Mouse (Mus musculus): Measurements from ENCODE around the gene Rbm10. TPM values are rescaled to one million over a fixed set of nuclear protein-coding genes. Genes with fewer than 3 reads are reported as not detected.

The Rbm10 gene
- polyA plus RNA-seq, 1 experiment: 45.2 TPM

DNA sequence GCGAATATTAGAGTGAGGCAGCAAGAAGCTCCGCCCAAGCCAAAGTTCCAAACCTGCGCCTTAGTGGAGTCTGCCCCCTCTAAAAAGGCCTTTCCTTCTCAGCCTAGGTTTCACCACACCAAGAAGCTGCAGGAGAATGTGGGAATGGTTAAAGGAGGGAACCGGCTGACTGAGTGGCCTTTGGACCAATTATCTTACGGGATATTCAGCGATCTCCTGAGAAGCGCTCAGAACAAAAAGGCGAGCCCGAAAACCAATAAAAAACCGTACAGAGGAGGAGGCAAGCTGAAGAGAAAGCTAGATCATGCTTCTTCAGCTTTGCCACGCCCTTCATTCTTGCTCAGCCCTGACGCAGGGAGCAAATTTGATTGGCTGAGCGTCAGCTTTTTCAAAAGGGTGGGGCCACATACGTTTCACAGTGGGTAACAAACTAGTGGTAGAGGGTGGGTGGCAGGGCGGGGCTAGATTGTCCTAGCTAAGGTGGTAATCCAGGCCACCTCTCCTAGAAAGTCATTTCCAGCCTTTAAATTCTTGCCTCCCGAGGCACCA is 70.3 kb downstream of the Rbm10 start, which contains the start of gene Cdk16:
Cdk16 (plus strand) TSS at position 436 of the 549 bp plus-strand sequence.
- WGBS: 13% methylated on average over 16 of the region's 16 CpGs
- peak within 1 kb of the TSS; percentile 90 for H3K4me3 ChIP-seq (replicated peaks; ENCODE audit: control insufficient read depth, low read depth, low read length)
- no peaks in the 10 kb centered on the region for H3K4me1 ChIP-seq (ENCODE audit: control insufficient read depth, insufficient read depth, low read length)
- TF ChIP-seq CTCF (IDR thresholded peaks at IDR 0.05; ENCODE audit: control insufficient read depth, insufficient read depth, low read length): no peak
- TF ChIP-seq POLR2A (IDR thresholded peaks at IDR 0.05; ENCODE audit: borderline replicate concordance, control insufficient read depth, low read depth, low read length): no peak
- H3K27ac ChIP-seq (ENCODE audit: control insufficient read depth, insufficient read depth, low read depth, low read length, poor library complexity): peak within 1 kb of the TSS; percentile 96

DNA sequence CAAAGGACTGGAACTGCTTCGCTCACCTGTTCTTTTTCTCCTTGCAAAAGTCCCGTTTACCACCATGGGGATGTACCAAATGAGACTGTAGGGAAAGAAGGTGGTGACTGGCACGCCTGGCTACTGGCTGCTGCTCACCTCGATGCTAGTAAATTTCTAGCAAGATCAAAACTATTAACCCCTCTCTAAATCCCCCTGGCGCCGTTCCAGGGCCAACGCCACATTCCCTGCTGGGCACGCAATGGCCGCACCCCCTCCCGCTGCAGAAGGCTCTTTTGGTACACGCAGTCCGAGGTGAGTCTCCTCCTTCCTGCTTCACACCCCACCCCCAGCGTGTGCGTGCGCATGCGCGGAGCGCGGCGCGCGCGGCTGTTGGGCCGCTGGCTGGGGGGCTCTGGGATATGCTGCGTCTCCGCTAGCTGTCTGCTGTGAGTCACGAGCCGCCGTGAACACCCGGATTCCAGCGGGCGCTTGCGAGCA is 70.8 kb downstream of the Rbm10 start:
- Histone ChIP-seq H3K4me3 (replicated peaks; ENCODE audit: control insufficient read depth, low read depth, low read length) (peak overlapping the region; percentile 90), H3K4me1 (ENCODE audit: control insufficient read depth, insufficient read depth, low read length) (no peaks in the 10 kb centered on the region), H3K27ac (ENCODE audit: control insufficient read depth, insufficient read depth, low read depth, low read length, poor library complexity) (peak overlapping the region; percentile 96)
- no peak for TF ChIP-seq CTCF (IDR thresholded peaks at IDR 0.05; ENCODE audit: control insufficient read depth, insufficient read depth, low read length)
- peak; percentile 54; the same call in 1 of the 2 replicates for TF ChIP-seq POLR2A (IDR thresholded peaks at IDR 0.05; ENCODE audit: borderline replicate concordance, control insufficient read depth, low read depth, low read length)
- 7% methylated on average over 32 of the region's 33 CpGs for WGBS

DNA sequence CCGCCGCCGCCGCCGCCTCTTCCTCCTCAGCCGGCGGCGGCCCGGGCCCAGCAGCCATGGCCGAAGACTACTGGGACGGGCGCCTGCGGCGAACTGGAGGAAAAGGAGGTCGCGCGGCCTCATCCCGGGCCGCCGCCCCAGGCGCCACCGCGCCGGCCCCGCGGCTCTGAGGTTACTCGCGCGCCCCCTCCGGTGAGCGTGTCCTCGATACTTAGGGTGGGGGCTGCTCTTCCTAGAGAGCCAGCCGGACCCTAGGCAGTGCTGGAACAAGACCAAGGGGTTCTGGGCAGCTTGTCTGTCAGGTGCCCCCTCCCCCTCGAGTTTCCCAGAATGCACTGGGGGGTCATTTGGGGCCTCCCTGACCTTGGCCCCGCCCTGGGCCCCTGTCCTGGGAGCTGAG is 71.3 kb downstream of the Rbm10 start:
- H3K27ac ChIP-seq (ENCODE audit: control insufficient read depth, insufficient read depth, low read depth, low read length, poor library complexity): peak overlapping the region; percentile 96
- peak overlapping the region; percentile 90 for H3K4me3 ChIP-seq (replicated peaks; ENCODE audit: control insufficient read depth, low read depth, low read length)
- H3K4me1 ChIP-seq (ENCODE audit: control insufficient read depth, insufficient read depth, low read length): no peaks in the 10 kb centered on the region
- whole genome bisulfite sequencing: 13% methylated on average over 34 of the region's 35 CpGs
- TF ChIP-seq POLR2A (IDR thresholded peaks at IDR 0.05; ENCODE audit: borderline replicate concordance, control insufficient read depth, low read depth, low read length) (no peak), CTCF (IDR thresholded peaks at IDR 0.05; ENCODE audit: control insufficient read depth, insufficient read depth, low read length) (no peak)

DNA sequence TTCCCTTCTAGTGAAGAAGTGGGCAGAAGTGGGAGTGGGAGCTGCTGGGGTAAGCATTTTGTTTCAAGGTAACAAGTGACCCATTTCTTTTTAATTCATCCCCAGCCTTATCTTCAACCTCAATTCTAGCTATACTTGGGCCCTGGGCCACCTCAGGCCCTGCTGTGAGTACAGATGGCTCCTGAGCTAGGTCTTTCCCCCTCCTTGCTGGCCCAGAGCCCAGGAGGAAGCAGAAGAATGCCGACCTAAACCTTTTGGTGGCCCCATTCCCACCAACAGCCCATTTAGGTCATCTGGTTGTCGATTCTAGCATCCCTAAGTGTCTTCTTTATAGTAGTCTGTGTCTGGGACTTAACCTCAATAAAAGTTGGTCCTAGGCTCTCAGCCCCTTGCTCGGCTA is 74.3 kb downstream of the Rbm10 start:
- TF ChIP-seq POLR2A (IDR thresholded peaks at IDR 0.05; ENCODE audit: borderline replicate concordance, control insufficient read depth, low read depth, low read length) (no peak), CTCF (IDR thresholded peaks at IDR 0.05; ENCODE audit: control insufficient read depth, insufficient read depth, low read length) (no peak)
- WGBS: 39% methylated on average over 3 of the region's 3 CpGs
- no peak overlapping the region for H3K4me3 ChIP-seq (replicated peaks; ENCODE audit: control insufficient read depth, low read depth, low read length)
- no peak overlapping the region for H3K27ac ChIP-seq (ENCODE audit: control insufficient read depth, insufficient read depth, low read depth, low read length, poor library complexity)
- no peaks in the 10 kb centered on the region for H3K4me1 ChIP-seq (ENCODE audit: control insufficient read depth, insufficient read depth, low read length)

DNA sequence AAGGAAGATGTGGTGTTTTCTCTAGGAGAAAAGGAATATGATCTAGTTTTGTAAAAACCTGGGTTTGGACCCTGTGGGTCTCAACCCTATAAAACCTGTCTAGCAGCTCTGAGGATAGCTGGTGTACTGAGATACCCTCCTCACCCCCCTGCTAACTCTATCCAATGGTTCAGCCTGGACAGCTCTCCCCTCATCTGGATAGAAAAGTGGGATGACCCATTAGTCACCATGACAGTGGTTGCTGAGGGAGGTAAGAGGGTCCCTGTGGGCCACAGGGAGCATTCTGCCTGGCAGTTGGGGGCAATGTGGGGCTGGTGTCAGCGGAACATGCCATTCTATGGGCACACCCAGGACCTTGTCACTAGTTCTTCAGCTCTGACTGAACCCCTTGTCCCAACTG is 75.3 kb downstream of the Rbm10 start:
- H3K27ac ChIP-seq (ENCODE audit: control insufficient read depth, insufficient read depth, low read depth, low read length, poor library complexity): no peak overlapping the region
- no peak overlapping the region for H3K4me3 ChIP-seq (replicated peaks; ENCODE audit: control insufficient read depth, low read depth, low read length)
- H3K4me1 ChIP-seq (ENCODE audit: control insufficient read depth, insufficient read depth, low read length): no peaks in the 10 kb centered on the region
- WGBS: 92% methylated on average over 1 of the region's 1 CpGs
- TF ChIP-seq POLR2A (IDR thresholded peaks at IDR 0.05; ENCODE audit: borderline replicate concordance, control insufficient read depth, low read depth, low read length): no peak
- no peak for TF ChIP-seq CTCF (IDR thresholded peaks at IDR 0.05; ENCODE audit: control insufficient read depth, insufficient read depth, low read length)

DNA sequence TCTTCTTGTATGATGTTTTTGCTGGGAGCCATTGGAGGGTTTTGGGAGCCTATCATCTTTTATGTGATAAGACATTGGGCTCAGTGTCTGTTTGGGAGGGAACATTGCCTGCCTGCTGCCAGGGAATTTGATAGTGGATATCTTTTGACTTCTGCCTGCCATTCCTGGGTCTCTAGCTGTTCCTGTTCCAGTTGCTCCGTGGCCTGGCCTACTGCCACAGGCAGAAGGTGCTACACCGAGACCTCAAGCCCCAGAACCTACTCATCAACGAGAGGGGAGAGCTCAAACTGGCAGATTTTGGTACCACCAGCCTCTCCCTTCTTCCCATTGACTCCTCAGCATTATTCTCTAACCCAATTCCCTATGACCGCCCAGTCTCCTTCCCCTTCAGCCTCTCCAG is 78.5 kb downstream of the Rbm10 start:
- TF ChIP-seq CTCF (IDR thresholded peaks at IDR 0.05; ENCODE audit: control insufficient read depth, insufficient read depth, low read length) (no peak), POLR2A (IDR thresholded peaks at IDR 0.05; ENCODE audit: borderline replicate concordance, control insufficient read depth, low read depth, low read length) (no peak)
- H3K27ac ChIP-seq (ENCODE audit: control insufficient read depth, insufficient read depth, low read depth, low read length, poor library complexity): no peak overlapping the region
- no peaks in the 10 kb centered on the region for H3K4me1 ChIP-seq (ENCODE audit: control insufficient read depth, insufficient read depth, low read length)
- 85% methylated on average over 4 of the region's 4 CpGs for WGBS
- H3K4me3 ChIP-seq (replicated peaks; ENCODE audit: control insufficient read depth, low read depth, low read length): no peak overlapping the region

Other genes with a start within 250 kb of the Rbm10 start
- gene Jade3, start 191.8 kb upstream of the Rbm10 start, polyA plus RNA-seq (2011; ENCODE audit: insufficient read depth, insufficient read length, low replicate concordance, missing spikeins): 1.9 and 4.0 TPM in 2 replicates
- gene Rgn, start 67.7 kb upstream of the Rbm10 start, polyA plus RNA-seq (2011; ENCODE audit: insufficient read depth, insufficient read length, low replicate concordance, missing spikeins): 1.0 and 4.7 TPM in 2 replicates
- 86.5 and 146 TPM in 2 replicates for gene Ndufb11, start 116 bp downstream of the Rbm10 start, polyA plus RNA-seq (2011; ENCODE audit: insufficient read depth, insufficient read length, low replicate concordance, missing spikeins)
- gene Uba1, start 40.8 kb downstream of the Rbm10 start, polyA plus RNA-seq (2011; ENCODE audit: insufficient read depth, insufficient read length, low replicate concordance, missing spikeins): 45.8 and 49.6 TPM in 2 replicates
- gene Cdk16, start 70.5 kb downstream of the Rbm10 start, polyA plus RNA-seq (2011; ENCODE audit: insufficient read depth, insufficient read length, low replicate concordance, missing spikeins): 61.5 and 71.7 TPM in 2 replicates
- gene Usp11, start 86.4 kb downstream of the Rbm10 start, polyA plus RNA-seq (2011; ENCODE audit: insufficient read depth, insufficient read length, low replicate concordance, missing spikeins): 8.1 and 13.8 TPM in 2 replicates
- gene Araf, start 180.3 kb downstream of the Rbm10 start, polyA plus RNA-seq (2011; ENCODE audit: insufficient read depth, insufficient read length, low replicate concordance, missing spikeins): 37.0 and 71.7 TPM in 2 replicates

Data from bone marrow, adult 2 months (tissue).